Mouse (Mus musculus) cerebellum, adult 11 months (tissue): Measurements from ENCODE around the gene Ets2.
"Not testable (repeated sequence)": the region's sequence is repeated elsewhere in the genome, so short reads cannot be mapped to it uniquely, and the experiment has no call there.

ENCODE experiments used
- DNase-seq: peaks from one replicate; pipeline ENCODE4 v3.0.0; 2022

Ets2 gene

DNA sequence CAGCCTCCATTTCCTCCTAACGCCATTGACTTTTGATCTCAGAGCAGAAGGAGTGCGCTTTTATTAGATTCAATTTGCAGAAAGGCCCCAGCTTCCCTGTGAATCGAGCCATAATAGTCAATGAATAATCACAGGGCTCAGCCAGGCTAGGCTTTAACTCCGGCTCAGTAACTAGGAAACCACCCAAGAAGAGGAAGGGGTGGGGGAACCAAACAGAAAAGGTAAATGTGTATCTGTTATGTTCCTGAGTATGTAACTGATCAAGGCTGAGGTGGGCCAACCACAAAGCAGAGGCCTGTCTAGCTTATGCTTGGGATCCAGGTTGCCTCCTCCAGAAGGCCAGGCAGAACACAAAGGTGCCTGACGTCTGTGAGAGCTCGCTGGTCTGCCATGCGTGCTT lies 1.7 kb upstream of the Ets2 start:
- DNase-seq, result no peak

DNA sequence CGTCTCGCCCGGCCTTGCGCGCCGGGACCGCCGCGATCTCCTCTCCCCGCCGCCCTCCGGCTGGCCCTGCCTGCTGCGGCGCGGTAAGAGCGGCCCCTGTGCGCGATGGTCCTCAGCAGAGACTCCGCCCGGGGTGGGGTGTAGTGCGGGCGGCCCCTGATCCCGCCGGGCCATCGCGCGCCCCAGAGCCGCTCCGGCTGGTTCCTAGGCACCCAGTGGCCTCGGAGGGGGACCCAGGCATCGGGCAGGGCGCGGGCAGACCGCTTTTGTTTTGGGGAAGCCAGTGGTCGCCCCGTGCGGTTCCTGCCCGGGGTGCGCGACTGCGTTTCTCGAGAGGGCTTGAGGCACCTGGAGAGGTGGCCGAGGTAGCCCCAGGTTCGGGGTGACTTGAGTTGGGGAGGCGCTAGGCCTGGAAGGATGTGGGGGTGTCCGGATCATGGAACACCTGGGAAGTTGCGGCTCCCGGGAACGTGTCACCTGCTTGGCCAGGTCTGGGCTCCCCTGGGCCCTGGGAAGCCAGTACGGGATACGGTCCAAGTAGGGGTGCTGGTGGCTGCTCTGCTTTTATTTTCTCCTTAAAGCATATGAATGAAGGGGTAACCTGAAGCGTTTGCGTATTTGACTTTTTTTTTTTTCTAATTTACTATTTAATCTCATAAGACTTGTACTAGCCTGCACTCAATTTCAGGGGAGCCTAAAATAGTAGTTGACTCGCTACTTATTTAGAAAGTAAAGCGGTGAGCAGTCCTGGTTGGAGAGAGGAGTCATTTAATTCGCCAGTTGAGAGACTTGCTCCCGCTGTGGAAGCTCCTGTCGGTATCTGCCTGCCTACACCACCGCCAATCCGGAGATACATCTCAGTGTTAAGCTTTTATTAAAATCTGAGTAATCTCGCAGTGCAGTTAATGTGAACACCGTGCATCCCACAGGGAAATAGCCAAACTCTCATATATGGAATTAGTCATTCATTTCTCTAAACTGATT lies 979 bp downstream of the Ets2 start:
- DNase-seq, result peak; percentile 48

DNA sequence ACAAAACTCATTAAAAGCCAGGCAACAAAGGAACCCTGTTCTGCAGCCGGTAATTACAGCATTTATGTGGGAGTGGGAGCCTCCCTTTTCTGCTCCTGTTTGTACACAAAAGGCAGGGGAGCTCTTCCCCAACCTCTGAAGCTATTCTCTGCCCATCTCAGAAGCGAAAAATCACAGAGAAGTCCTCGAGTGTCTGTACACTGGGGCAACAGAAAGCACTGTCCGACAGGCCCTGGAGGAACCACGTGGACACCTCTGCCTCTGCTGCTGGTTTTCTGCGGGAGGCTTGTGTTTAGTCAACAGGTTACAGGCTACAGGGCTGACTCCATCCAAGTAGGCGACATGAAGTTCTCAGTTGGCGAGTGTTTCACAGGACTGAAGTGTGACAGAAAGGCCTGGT lies 2.1 kb downstream of the Ets2 start:
- no peak for DNase-seq

DNA sequence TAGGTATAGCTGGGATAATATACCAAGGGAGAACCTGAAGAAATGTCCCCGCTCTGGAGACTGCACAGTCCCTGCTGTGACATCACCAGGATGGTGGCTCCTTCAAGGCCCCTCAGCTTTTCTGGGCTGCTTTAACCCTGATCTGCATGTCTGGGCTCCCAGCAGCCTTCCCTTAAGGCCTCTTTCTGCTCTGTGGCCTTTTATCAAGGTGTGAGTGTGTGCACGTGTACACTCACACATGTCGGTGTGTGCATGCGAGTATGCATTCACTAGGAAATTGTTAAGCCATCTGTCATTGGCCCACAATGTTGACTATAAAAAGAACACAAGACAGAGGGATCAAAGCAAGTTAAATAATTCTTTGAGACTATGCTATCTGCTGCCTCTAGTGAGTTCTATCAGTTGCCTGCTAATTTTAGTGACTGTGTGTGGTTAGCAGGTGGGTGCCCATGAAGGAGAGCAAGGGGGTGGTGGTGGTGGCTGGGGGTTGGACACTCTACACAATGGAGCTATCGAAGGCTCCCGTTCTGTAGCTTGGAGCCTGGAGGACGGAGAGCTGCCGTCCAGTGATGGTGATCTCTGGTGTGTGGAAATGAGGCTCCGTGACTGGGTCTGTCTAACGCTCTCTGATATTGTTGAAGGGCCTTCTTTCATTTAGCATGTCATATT lies 2.9 kb downstream of the Ets2 start:
- DNase-seq, result no peak

DNA sequence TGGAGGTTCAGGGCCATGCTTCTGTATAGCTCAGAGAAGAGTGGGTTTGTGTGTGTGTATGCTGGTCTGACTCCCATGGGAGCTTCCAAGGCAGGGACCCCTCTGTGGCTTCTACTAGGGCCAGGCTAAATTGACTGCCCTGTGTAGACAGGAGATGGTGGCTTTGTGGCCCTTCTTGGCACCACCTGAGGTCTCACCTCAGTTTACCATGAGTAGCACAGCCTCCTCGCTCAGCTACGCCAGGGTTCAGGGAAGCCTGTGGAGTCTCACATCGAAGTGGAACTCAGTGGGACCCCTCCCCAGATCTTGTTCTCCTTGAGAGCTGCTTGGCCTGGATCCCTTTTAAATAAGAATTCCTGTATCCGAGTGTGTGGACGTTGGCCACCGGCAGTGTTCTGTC lies 3.9 kb downstream of the Ets2 start:
- no peak for DNase-seq

DNA sequence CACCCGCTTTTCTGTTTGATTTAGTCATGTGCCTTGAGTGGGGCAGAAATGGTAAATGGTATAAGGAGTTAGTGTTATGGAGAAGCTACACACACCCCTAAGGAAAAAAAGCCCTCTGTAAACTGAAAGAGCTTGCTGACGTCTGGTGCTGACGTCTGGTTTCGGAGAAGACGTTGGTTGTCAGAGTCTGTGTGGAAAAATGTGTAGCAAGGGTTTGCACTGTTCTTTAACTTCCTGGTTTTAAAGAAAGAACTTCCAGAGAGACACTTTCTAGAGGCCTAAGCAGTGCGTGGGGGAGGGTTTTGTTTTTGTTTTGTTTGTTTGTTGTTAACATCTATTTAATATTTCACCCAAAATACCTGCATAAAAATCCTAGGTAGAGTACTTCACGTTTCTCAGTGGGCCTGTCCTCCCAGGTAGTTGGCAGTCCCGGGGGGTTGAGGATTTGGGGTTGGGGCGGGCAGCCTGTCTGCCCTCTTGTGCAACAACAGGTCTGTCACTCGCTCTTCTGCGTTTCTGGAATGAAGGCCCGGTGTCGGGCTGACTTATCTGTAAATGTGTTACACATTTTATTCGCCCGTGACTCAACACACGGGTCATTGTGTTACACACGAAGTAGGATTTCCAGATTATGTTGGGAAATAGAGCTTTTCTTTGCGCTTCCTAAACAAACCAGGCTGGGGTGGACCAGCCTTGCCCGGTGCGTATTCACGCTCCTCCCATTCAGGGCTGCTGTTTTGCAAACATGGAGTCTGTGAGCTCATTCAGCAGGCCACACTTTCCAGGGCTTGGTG lies 6.5 kb downstream of the Ets2 start:
- no peak for DNase-seq

DNA sequence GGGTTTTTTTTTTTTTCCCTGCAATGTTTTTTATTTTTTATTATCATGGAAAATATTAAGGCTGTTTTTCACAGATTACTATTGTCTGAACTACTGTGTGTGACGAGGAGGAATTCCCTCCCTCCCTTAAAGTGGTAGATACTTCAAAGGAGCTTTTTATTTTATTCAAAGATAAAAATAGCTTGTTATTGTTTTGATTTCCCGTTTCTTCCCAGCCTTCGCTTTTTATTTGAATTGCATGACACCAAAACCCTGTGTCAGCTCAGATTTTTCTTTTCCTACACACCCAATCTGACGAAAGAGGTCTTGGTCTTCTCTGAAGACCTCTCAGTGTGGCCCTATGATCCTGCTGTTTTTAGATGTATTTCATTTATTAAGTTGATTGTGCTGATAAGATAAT lies 7.3 kb downstream of the Ets2 start:
- DNase-seq, result no peak

DNA sequence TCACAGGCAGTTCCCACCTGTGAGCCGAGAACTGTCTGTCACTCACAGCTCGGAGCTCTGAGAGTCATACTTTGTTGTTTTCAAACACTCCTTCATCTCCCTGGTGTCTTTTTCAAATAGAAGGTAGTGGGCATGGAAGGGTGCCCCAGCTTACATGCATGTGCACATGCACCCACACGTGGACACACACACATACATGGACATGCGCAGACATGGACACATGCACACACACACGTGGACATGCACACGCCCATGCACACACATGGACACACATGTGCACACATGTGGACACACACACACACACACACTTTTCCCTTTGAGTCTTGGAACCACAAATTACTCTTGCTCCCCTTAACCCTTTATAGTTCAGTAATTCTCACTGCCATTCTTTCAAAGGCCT lies 8.3 kb downstream of the Ets2 start:
- no peak for DNase-seq

DNA sequence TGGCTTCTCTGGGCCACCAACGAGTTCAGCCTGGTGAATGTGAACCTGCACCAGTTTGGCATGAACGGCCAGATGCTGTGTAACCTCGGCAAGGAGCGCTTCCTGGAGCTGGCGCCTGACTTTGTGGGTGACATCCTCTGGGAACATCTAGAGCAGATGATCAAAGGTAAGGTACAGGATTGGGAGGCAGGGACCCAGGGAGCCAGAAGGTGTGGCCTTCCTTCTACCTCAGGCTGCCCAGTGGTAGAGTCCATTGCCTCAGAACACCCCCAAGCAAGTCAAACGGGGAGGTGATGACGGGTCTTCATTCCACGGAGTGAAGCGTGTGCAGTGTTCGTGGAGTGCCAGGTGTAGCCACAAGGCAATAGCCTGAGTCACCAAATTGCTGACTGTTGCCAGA lies 10.2 kb downstream of the Ets2 start:
- no peak for DNase-seq

DNA sequence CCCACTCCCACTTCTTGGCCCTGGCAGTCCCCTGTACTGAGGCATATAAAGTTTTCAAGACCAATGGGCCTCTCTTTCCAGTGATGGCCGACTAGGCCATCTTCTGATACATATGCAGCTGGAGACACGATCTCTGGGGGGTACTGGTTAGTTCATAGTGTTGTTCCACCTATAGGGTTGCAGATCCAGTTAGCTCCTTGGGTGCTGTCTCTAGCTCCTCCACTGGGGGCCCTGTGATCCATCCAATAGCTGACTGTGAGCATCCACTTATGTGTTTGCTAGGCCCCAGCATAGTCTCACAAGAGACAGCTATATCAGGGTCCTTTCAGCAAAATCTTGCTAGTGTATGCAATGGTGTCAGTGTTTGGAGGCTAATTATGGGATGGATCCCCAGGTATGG lies 11.2 kb downstream of the Ets2 start:
- DNase-seq, result not testable (repeated sequence)

DNA sequence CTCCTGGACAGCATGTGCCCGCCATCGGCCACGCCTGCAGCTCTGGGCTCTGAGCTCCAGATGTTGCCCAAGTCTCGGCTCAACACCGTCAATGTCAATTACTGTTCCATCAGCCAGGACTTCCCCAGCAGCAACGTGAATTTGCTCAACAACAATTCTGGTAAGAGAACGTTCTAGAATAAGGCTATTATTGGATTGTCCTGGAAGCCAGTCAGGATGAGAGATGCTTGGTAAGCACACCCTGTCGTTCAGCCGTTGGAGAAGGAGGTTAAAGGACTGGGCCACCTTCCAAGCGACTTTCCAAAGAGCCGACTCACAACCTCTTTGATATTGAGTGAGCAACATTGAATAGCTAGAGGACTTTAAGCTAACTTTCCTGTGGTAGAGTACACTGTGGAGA lies 13.2 kb downstream of the Ets2 start:
- DNase-seq, result no peak

DNA sequence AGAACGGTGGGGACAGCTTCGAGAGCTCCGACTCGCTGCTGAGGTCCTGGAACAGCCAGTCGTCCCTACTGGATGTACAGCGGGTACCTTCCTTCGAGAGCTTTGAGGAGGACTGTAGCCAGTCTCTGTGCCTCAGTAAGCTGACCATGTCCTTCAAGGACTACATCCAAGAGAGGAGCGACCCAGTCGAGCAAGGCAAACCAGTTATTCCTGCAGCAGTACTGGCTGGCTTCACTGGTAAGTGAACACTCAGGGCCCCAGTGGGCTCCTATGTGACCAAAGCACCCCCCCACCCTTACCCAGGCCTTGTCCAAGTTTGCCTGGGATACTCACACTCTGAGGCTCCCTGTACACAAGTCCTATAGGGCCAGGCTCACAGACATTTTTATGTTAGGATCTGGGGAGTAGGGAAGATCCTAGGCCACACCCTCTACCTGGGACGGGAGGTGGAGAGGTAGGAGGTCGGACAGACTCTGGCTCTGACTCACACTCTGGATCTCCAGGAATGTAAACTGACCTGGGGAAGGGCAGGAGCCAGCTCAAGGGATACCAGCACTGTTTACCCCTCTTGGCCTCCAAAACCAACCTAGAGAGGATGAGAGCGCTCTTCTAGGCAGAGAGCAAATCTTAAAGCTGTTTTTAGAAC lies 14.3 kb downstream of the Ets2 start:
- no peak for DNase-seq

DNA sequence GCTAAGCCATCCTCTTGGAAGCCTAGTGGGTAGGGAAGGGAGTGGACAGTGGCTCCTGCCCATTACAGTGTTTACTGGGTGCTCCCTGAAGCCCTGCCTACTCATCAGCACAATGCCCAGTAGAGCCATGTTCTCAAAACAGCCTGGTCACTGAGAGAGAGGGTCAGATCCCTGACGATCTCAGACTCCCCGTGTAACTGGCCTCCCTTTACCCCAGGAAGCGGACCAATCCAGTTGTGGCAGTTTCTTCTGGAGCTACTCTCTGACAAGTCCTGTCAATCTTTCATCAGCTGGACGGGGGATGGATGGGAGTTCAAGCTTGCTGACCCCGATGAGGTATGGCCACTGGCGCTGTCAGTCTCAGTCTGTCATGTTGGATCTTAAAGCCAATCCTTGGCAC lies 15.8 kb downstream of the Ets2 start:
- no peak for DNase-seq

DNA sequence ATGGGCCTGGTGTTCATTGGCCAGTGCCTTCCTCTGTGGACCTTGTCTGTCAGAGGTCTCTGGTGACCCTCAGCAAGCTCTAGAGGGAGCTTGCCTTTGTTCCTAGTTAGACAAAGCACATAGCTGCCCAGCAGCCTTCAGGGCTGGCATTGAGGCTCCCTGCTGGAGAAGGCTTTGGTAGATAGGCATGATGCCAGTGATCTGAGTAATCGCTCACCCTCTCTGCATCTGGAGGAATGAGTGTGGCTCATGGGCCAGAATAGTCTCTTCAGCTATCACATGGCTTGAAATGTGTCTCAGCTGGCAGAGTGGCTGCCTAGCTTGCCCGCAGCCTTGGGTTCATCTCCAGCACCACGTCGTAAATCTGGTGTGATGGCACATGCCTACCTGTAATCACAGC lies 16.2 kb downstream of the Ets2 start:
- no peak for DNase-seq

DNA sequence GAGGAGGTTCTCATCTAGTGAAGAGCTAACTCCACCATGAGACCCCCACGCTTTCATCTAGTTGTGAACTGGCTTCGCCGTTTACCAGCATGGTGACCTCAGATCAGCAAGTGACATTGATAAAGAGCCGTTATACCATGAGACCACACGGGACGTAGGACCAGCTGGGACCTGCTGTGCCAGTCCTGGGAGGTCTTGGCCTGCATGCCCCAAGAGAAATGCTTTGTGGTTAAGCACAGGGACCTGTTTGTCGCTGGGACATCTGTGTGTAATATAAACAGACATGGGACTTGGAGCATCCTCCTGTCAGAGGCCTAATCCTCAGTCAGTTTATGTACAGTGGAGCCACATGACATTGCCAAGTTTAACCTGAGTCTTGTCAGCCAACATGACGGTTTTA lies 18.7 kb downstream of the Ets2 start:
- DNase-seq, result no peak

DNA sequence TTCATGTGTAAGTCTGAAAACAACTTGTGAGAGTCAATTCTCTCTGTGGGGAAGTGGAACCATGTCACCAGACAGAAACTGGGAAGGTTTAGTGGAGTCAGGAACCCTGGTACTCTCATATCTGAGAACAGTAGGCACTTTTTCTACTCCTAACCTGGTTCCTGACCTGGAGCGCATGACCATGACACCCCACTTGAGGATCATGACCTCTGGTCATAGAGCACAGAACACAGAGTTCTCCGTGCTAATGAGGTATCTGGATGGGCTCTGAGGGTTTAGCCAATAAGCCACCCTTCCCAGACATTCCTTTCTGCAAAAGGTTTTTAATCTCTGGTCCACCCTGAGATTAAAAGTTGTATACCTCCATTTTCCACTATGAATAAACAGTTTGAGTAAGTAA lies 22.4 kb downstream of the Ets2 start:
- DNase-seq, result no peak

DNA sequence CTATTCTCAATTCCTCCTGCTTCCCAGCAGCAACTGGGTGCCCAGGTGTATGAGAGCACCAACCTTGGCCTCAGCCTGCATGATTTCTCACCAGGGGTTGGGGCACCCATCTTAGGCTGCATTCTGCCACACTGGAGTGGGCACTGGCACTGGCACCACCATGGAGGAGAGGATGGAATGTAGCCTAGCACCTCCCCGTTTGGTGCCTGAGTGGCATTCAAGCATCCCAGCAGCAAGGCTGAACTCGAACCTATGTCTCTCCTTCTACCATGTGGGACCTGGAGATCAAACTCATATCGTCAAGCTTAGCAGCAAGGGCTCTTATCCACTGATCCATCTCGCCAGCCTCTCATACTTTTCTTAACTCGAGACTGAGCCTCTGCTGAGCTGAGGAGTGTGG lies 22.9 kb downstream of the Ets2 start:
- no peak for DNase-seq

DNA sequence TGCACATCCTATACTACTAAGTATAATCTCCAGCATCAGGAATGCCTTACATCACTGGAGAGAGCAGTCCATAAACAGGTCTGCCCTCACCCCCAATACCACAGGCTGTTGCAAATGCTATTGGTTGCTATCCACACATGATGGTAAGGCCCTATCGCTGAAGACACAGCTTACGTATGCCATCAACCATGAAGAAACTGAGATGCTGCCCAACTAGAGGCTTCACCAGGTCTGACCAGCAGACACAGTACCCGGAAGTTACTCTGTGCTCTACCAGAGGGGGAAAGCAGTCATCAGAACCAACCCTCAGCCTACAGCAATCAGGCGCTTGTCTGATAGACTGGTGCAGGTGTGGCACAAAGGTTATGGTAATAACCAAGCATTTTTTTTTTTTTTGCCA lies 24.9 kb downstream of the Ets2 start:
- DNase-seq, result no peak

DNA sequence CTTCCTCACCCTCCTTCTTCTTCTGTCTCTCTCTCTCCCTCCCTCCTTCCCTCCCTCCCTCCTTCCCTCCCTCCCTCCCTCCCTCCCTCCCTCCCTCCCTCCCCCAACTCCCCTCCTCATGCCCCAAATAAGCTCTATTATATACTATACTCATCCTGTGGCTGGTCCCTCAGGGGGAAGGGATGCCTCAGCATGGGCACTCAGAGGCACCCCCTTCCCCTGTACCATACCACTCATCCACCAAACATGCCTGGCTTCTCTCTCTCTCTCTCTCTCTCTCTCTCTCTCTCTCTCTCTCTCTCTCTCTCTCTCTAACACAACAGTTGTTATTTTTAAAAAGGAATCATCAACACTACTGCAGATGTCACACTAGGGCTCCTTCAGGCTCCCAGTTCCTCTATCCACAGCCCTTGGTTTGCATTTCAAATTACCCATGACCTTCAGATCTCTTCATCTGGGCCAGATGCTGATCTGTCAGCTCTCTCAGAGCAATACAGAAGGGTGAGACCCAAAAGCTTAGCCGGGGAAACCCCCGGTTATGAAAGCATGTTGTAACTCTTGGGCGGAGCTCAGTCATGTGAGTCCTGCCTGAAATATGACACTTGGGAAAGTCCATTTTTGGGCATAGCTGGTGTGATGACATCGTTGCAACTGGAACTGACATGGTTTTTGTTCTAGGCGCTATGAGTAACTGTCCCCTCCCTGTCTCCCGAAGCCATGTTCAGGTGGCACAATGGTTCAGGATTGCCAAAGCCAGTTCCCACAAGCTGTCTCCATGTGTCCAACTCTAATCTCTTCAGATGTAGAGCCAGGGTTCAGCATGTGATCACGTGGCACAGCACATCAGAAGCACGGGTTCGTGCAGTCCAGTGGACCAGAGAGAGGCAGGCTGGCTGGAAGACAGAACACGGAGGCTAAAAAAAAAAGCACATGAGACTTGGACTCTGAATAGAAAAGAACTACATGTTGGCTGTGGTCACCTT lies 26.9 kb downstream of the Ets2 start:
- DNase-seq, result no peak

DNA sequence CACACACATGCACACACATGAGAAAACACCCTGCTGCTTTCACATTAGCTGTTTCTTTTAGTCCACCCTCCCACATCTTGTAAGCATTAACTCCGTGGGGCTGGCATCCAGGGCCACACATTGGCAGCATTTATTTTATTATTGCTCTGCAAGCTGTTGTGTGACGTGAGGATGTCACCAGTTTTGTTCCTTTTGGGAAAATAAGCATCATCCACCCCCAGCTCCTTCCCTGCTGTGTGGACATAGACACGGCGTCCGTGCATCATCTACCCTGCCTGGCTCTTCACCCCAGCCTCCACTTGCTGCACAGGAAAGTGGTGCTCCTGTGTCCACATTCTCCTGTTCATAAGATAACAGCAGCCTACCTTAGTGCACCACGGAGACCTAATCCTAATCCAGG lies 27.9 kb downstream of the Ets2 start:
- DNase-seq, result no peak

DNA sequence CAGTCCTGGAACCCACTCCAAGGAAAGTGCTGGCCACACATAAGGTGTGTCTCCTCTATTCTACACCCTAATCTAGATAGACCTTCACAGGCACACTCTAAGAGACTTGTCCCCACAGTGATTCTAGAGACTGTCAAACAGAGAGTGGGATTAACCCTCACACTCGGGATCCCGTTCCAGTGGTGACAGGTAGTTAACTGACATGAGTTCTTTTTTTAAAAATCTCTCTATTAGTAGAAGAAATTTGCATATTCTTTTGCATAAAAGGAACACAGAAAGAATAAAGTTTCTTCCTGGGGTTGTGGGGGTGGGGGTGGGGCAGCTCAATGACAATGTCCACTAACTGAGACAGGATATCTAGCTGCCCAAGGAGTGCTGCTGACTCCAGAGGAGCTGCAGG lies 32.9 kb downstream of the Ets2 start:
- DNase-seq, result no peak

DNA sequence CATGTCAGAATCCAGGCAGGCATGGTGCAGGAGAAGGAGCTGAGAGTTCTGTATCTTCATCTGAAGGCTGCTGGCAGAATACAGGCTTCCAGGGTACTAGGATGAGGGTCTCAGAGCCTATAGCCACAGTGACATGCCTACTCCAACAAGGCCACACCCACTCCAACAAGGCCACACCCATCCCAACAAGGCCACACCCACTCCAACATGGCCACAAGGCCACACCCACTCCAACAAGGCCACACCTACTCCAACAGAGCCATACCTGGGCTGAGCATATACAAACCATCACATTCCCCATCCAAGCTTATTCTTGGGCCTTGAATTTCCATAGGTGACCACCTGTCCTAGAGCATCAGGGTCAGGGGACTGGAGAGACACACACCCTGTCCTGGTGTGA lies 34.2 kb downstream of the Ets2 start:
- no peak for DNase-seq
